Mouse (Mus musculus): ENCODE measurements at regions not wholly inside any gene's neighbourhood (a gene's known extent, or its start where the extent isn't known, plus 50 kb on each side); places are given as distances from the start of the nearest gene placed in this dataset.

- DNase-seq (ENCODE audit: low read depth, low spot score) = no peak
Measured at GRCm38 (mm10) chr1:144317560-144317959, 68.5 kb upstream of the Rgs1 start.

DNA sequence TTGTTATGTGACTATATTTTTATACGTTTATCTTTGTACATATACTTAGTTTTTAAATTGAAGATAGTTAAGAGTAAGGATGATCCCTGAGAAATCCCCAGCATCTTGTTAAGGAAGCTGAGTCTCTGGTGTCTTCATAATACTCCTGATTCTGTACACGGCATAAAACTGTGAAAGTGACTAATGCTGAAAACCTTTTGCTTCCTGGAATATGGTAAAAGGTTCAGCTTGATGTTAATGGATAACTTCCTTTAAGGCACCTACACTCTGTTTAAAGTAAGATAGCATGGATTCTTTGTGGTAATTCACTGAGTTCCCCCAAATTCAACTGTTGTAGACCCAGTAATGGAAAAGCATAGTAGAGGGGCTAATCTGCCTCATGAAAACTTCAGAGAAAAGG lies 67.2 kb upstream of the Rgs1 start:
- no peak for DNase-seq (ENCODE audit: low read depth, low spot score)

DNA sequence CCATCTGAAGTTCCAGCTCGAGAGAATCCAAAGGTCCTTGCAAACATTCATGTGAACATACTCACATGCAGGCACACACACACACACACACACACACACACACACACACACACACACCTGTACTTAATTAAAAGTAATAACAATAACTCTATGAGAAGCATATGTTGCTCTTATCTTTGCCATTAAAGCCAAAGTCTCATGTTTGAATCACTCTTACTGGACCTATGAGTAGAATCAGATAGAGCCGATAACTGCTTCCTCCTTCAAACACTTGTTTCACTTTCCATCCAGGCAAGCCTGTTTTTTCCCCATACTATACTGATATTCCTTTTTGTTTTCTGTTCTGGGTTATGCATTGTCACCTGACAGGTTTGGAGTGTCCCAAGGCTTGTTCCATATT lies 65.3 kb upstream of the Rgs1 start:
- no peak for DNase-seq (ENCODE audit: low read depth, low spot score)

GRCm38 (mm10) chr1:144313318-144313717 lies 64.3 kb upstream of the Rgs1 start:
- DNase-seq (ENCODE audit: low read depth, low spot score) = no peak

GRCm38 (mm10) chr1:144309901-144310300 lies 60.9 kb upstream of the Rgs1 start:
- DNase-seq (ENCODE audit: low read depth, low spot score) = no peak

DNA sequence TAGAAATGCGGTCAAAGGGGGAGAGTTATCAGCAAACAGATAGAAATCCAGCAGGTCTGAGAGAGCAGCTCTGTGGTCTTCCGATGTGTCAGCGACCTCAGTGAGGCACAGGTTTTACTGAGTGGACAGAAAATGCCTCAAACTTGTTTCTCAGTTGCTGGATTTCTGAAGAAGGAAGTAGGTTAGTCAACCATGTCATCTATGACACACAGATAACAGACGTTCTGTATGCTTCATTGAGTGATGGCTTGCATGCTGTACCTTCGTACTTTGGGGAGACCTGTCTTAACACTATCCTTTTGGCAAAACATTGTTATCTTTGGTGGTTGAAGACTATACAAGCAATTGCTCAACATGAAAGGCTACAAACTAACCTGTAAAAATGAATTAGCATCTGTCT lies 59.3 kb upstream of the Rgs1 start:
- no peak for DNase-seq (ENCODE audit: low read depth, low spot score)

- no peak for DNase-seq (ENCODE audit: low read depth, low spot score)
Measured at GRCm38 (mm10) chr1:144307854-144308285, 58.8 kb upstream of the Rgs1 start.

GRCm38 (mm10) chr1:144307017-144307853 lies 58.2 kb upstream of the Rgs1 start:
- no peak for DNase-seq (ENCODE audit: low read depth, low spot score)

- no peak for DNase-seq (ENCODE audit: low read depth, low spot score)
Measured at GRCm38 (mm10) chr1:144306284-144306683, 57.2 kb upstream of the Rgs1 start.

GRCm38 (mm10) chr1:144300670-144301069 lies 51.6 kb upstream of the Rgs1 start:
- DNase-seq (ENCODE audit: low read depth, low spot score) = no peak
